Mouse (Mus musculus): ENCODE measurements at regions not wholly inside any gene's neighbourhood (a gene's known extent, or its start where the extent isn't known, plus 50 kb on each side); places are given as distances from the start of the nearest gene placed in this dataset.

DNA sequence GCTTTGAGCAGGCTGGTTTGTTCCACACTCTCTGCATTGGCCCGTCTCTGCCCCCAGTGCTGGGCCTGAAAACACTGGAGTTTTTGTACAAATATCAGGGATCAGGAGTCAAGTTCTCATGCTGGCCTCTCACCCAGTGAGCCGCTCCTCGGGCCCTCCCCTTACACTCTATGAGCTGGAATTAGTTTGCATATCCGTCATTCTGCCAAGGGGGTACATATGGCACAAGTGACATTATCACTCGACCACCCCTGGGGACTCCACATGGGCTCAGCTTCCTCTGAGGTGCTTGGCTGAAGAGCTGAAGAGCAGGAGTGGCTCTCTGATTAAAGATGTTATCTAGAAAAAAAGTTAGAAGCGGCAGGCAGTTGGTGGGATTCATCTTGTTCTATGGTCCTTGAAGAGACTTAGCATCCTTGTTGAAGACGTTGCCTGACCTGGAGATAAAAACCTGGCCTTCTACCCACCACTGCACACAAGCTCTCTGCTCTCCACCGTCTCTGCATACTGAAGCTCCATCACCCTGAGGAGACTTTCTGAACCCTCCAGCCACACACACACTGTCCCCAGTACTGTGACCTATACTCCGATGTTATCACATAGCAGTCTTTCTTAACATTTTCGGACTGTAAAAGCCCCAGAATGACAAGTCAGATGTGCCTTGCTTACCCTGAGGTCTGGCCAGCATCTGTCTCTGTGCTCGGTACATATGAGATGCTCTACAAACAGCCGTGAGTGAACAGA lies 144.2 kb downstream of the Setd4 start:
- TF ChIP-seq ZC3H11A (IDR thresholded peaks at IDR 0.05; ENCODE audit: borderline replicate concordance, low read depth, low read length) (no peak), MAFK (IDR thresholded peaks at IDR 0.05; ENCODE audit: insufficient read depth, low read depth, low read length) (no peak), ZNF384 (IDR thresholded peaks at IDR 0.05; ENCODE audit: low read depth, low read length) (no peak), CHD2 (IDR thresholded peaks at IDR 0.05; ENCODE audit: low read depth, low read length) (no peak)
